Mouse (Mus musculus): ENCODE measurements around the gene Clta.

GRCm38 (mm10) chr4:44012376-44013367, 8.4 kb downstream of the Clta start:
- TF ChIP-seq TBP (conservative IDR thresholded peaks at IDR 0.05; ENCODE audit: low read depth, low read length) (peak; percentile 92), POLR2A (IDR thresholded peaks at IDR 0.05; ENCODE audit: low read depth, low read length) (peak; percentile 95), HCFC1 (IDR thresholded peaks at IDR 0.05; ENCODE audit: low read depth, low read length) (peak; percentile 82), MAX (IDR thresholded peaks at IDR 0.05; ENCODE audit: low read length) (peak; percentile 62; the same call in 1 of the 2 replicates), CTCF (conservative IDR thresholded peaks at IDR 0.05 in 1 of 2, IDR thresholded peaks at IDR 0.05 in 1 of 2; ENCODE audit: low read depth in 2 of 2, low read length in 2 of 2) (no peak)

Data from CH12.LX (cell line).